ENCODE assay signal across 23 mouse cellular contexts in the genomic region with DNA sequence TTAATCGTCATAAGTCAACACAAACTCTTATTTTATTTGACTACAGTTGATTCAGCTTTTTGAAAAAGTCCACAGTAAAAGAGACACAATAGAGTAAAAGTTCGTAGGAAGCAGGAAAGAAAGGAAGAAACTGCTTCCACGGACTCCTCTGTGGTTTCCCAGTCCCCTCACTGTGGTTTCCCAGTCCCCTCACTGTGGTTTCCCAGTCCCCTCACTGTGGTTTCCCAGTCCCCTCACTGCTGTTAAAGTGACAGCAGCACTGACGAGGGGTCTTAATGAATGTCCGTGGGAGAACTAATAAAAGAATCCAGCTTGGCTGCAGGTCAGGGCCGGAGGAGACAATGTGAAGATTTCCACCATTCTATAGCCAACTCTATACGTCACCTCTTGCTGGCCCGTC. TPM values are rescaled to one million over a fixed set of nuclear protein-coding genes. Genes with fewer than 3 reads are reported as not detected.
"Had no signal": no experiment of that assay in that cellular context is flagged by ENCODE, and none has a peak within 500 bp of the region (broad histone marks: within the 10 kb centered on the region; RNA-seq: fewer than 3 reads in every experiment).

No protein-coding gene starts in this region.

- H3K27ac ChIP-seq: liver, embryonic 12.5 days; liver, embryonic 15.5 days; lung, embryonic 15.5 days; midbrain, embryonic 12.5 days; neural tube, embryonic 12.5 days; neural tube, embryonic 15.5 days; stomach, postnatal 0 days had no signal

- H3K9me3 ChIP-seq: liver, embryonic 12.5 days; liver, embryonic 15.5 days; lung, embryonic 15.5 days; midbrain, embryonic 12.5 days; neural tube, embryonic 12.5 days; neural tube, embryonic 15.5 days had no signal

- ATAC-seq: liver, embryonic 12.5 days had no signal

- H3K4me3 ChIP-seq: liver, embryonic 12.5 days; liver, embryonic 15.5 days; lung, embryonic 15.5 days; midbrain, embryonic 12.5 days; neural tube, embryonic 12.5 days; neural tube, embryonic 15.5 days had no signal

- H3K4me2 ChIP-seq: liver, embryonic 12.5 days; liver, embryonic 15.5 days; lung, embryonic 15.5 days; midbrain, embryonic 12.5 days; neural tube, embryonic 12.5 days; neural tube, embryonic 15.5 days had no signal

- H3K9ac ChIP-seq: liver, embryonic 12.5 days; liver, embryonic 15.5 days; lung, embryonic 15.5 days; midbrain, embryonic 12.5 days; neural tube, embryonic 12.5 days; neural tube, embryonic 15.5 days had no signal

- DNase-seq: kidney, adult 18-20 months; kidney, adult 9 months; kidney, postnatal 14 days; kidney, postnatal 4 days; left cerebral cortex, postnatal 4 days; liver; lung, adult 18-20 months; lung, postnatal 10 days; lung, postnatal 4 days; right cerebral cortex, adult 18-20 months; right cerebral cortex, postnatal 14 days; right cerebral cortex, postnatal 4 days; thymus, adult 2 months; thymus, postnatal 14 days; thymus, postnatal 4 days had no signal

- H3K27me3 ChIP-seq: liver, embryonic 15.5 days; lung, embryonic 15.5 days; midbrain, embryonic 12.5 days; neural tube, embryonic 12.5 days; neural tube, embryonic 15.5 days had no signal

- H3K4me1 ChIP-seq: liver, embryonic 12.5 days; liver, embryonic 15.5 days; midbrain, embryonic 12.5 days; neural tube, embryonic 12.5 days; neural tube, embryonic 15.5 days had no signal

- H3K36me3 ChIP-seq: liver, embryonic 12.5 days; liver, embryonic 15.5 days; lung, embryonic 15.5 days; midbrain, embryonic 12.5 days; neural tube, embryonic 12.5 days; neural tube, embryonic 15.5 days had no signal

RNA-seq across cellular contexts. Expression of a gene that starts 39.4 kb away (rescaled TPM):
- total RNA-seq: megakaryocyte, adult 5-6 weeks had no signal
